Mouse (Mus musculus) forebrain, embryonic 13.5 days (tissue): ENCODE results near the gene Spcs2. TPM values are rescaled to one million over a fixed set of nuclear protein-coding genes. Genes with fewer than 3 reads are reported as not detected.
"Not testable (repeated sequence)": the region's sequence is repeated elsewhere in the genome, so short reads cannot be mapped to it uniquely, and the experiment has no call there.

ENCODE experiments used
- ATAC-seq: fragments of 200-750 bp; cut with Nextera tagmentation; 2 replicates; pipeline ENCODE4 v1.8.0; 2017
- H3K27ac ChIP-seq: fragments of 300-500 bp; sonication (generic); 2 replicates; pipeline ENCODE4 v1.5.1; 2015; ENCODE audit warnings: inconsistent platforms, mild to moderate bottlenecking, moderate library complexity
- H3K27me3 ChIP-seq: fragments of 300-500 bp; sonication (generic); 2 replicates; pipeline ENCODE4 v1.6.1; 2015; ENCODE audit warnings: mild to moderate bottlenecking, inconsistent platforms
- H3K36me3 ChIP-seq: fragments of 300-500 bp; sonication (generic); 2 replicates; pipeline ENCODE4 v1.6.1; 2015; ENCODE audit warnings: mild to moderate bottlenecking, inconsistent platforms; ENCODE audit not compliant: poor library complexity, severe bottlenecking
- H3K4me1 ChIP-seq: fragments of 300-500 bp; sonication (generic); 2 replicates; pipeline ENCODE4 v1.6.1; 2015; ENCODE audit warnings: inconsistent platforms
- H3K4me2 ChIP-seq: fragments of 300-500 bp; sonication (generic); 2 replicates; pipeline ENCODE4 v1.6.1; 2015; ENCODE audit warnings: inconsistent platforms, mild to moderate bottlenecking, moderate library complexity
- H3K4me3 ChIP-seq: fragments of 300-500 bp; sonication (generic); 2 replicates; pipeline ENCODE4 v1.5.1; 2015; ENCODE audit warnings: mild to moderate bottlenecking, inconsistent platforms
- H3K9ac ChIP-seq: fragments of 300-500 bp; sonication (generic); 2 replicates; pipeline ENCODE4 v1.6.1; 2015; ENCODE audit warnings: mild to moderate bottlenecking, inconsistent platforms
- H3K9me3 ChIP-seq: fragments of 300-500 bp; sonication (generic); replicated peaks from 2 replicates; pipeline ENCODE4 v1.6.1; 2016; ENCODE audit warnings: inconsistent platforms
- WGBS: fragments of 180-500 bp; shearing (Covaris S2); methylation state at CpG from one replicate; pipeline ENCODE4 v1.1.7; 2015; 5-methylcytosine and 5-hydroxymethylcytosine counted together
- polyA plus RNA-seq: library from polyadenylated mRNA; unstranded; fragments of >200 nt; fragmentation: Nextera tagmentation; extraction: Ambion mirVana; gene quantifications from 2 replicates; pipeline ENCODE4 v1.2.1, GENCODE M21; 2015

The Spcs2 gene
- polyA plus RNA-seq, 1 experiment from 2014 or later, result 336 TPM

DNA sequence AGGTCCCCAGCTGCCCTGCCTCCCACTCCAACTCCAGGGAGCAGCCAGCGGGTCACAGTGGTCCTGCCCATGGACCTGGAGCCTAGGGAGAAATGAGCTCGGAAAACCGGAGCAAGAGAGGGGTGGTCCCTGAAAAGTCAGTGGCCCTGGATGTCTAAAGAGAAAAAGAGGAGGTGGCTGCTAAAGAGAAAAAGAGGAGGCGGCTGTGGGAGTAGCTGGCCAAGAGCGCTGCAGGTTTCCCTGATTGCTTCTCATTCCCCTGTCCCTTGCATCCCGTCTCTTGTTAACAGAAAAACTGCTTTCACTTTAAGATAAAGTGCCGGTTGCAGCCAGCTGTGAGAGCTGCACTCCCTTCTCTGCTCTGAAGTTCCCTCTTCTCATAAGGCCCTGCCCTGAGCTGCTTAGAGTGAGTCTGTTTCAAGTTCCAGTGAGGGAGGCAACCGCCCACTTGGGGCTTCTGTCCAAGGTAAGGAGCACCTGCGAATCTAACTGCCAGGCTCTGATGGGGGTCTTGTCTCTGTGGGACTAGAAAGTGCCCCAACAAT is 45.0 kb downstream of the Spcs2 start:
- H3K27ac ChIP-seq, H3K4me3 ChIP-seq, H3K4me1 ChIP-seq, H3K36me3 ChIP-seq, H3K4me2 ChIP-seq, ATAC-seq, H3K9me3 ChIP-seq, H3K9ac ChIP-seq, H3K27me3 ChIP-seq: not testable (repeated sequence)
- 18% methylated on average over 9 of the region's 9 CpGs for WGBS

DNA sequence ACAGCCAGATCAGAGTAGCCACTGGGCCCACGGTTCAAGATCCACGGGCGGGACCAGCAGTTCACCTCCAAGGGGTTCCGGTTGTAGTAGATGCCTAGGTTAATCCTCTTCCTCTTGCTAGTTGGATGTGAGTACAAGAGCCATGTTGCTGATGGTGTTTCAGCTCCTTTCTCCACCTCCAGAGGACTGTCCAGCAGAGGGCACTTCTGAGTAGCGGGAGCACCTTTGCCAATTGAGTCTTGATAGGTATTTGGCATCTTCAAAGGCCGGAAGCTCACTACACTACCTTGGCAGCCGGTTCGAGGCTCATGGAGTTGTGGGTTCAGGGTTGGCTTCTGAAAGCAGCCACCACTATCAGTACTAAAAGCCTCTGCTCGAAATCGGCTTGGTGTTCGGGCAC is 49.9 kb downstream of the Spcs2 start:
- Histone ChIP-seq H3K9ac (no peak overlapping the region), H3K9me3 (no peaks in the 10 kb centered on the region), H3K27me3 (no peaks in the 10 kb centered on the region), H3K4me2 (no peak overlapping the region), H3K4me1 (no peaks in the 10 kb centered on the region), H3K27ac (no peak overlapping the region), H3K36me3 (no peaks in the 10 kb centered on the region), H3K4me3 (no peak overlapping the region)
- 88% methylated on average over 11 of the region's 11 CpGs for WGBS
- ATAC-seq, result no peak

DNA sequence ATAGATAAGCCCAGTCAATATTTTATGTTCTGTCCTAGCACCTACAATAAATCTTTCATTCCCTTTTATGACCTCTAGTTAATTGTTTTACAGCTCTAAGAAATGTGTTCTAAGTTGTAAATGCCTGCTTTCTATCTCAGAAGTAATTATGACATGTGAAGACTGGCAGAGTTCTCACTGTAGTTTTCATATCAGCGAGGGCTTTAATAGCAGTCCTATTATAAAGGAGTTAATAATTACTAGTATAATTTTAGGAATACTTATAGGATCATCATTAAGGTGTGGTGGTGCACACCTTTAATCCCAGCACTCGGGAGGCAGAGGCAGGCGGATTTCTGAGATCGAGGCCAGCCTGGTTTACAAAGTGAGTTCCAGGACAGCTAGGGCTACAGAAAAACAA is 51.6 kb downstream of the Spcs2 start:
- no peak overlapping the region for H3K4me2 ChIP-seq
- no peak for ATAC-seq
- H3K27ac ChIP-seq, result no peak overlapping the region
- no peaks in the 10 kb centered on the region for H3K9me3 ChIP-seq
- WGBS, result 93% methylated on average over 4 of the region's 4 CpGs
- no peaks in the 10 kb centered on the region for H3K36me3 ChIP-seq
- no peak overlapping the region for H3K9ac ChIP-seq
- H3K4me3 ChIP-seq, result no peak overlapping the region
- H3K4me1 ChIP-seq, result no peaks in the 10 kb centered on the region
- no peaks in the 10 kb centered on the region for H3K27me3 ChIP-seq

DNA sequence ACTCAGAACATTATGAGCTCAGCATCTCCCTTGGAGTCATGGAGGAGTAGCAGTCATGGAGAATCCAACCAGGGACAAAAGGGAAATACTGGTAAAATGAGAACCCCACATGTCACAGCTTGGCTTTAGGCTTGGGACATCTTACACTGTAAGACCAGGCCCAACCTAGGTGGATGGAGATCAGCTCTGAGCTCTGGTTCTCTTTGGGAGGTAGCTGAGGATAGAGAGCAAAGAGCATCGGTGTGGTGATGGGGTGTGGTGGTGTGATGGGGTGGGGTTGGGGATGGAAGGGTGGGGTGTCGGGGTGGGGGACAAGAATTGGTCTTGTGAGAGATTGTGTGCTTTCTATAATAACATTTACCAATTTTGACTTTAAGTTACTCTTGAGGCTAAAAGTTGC is 52.4 kb downstream of the Spcs2 start:
- no peak overlapping the region for H3K27ac ChIP-seq
- no peaks in the 10 kb centered on the region for H3K4me1 ChIP-seq
- no peaks in the 10 kb centered on the region for H3K27me3 ChIP-seq
- no peak overlapping the region for H3K4me2 ChIP-seq
- 92% methylated on average over 2 of the region's 2 CpGs for WGBS
- H3K4me3 ChIP-seq, result no peak overlapping the region
- no peaks in the 10 kb centered on the region for H3K9me3 ChIP-seq
- no peak overlapping the region for H3K9ac ChIP-seq
- no peaks in the 10 kb centered on the region for H3K36me3 ChIP-seq
- ATAC-seq, result no peak

DNA sequence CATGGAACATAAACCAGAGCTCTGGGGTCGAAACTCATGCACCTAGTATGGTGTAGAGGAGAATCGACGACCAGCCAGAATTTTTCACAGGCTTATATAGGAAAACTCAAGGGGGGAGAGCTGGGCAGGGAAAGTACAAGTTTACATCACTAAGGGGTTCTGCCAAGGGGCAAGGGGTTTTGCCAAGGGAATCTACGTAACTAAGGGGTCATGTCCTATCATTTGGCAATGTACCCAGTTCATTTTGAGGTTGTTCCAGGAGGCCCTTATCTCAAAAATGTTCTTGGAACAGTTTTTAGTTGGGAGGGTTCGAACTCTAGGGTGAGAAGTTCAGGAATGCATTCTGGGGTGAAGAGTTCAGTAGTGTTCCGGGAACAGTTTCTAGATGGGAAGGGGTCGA is 56.2 kb downstream of the Spcs2 start:
- ATAC-seq, H3K36me3 ChIP-seq, H3K4me3 ChIP-seq, H3K9ac ChIP-seq, H3K4me2 ChIP-seq, H3K27ac ChIP-seq, H3K27me3 ChIP-seq, H3K4me1 ChIP-seq, H3K9me3 ChIP-seq: not testable (repeated sequence)
- 85% methylated on average over 7 of the region's 7 CpGs for WGBS

DNA sequence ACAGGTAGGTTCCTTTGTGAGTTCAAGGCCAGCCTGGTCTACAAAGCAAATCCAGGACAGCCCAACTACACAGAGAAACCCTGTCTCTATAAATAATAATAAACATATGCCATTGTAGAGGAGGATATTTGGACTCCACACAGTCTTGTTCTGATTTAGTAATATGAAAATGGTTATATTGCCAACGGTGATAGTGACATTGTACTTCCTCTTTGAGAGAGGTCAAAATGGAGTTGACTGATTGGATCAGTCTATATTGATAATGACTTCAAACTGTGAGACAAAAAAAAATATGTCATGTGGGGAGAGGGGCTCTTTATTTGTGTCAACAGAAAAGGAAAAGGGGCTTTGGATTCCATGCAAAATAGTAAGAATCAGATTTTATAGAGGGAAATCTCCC is 57.9 kb downstream of the Spcs2 start:
- Histone ChIP-seq H3K9me3 (no peaks in the 10 kb centered on the region), H3K4me2 (no peak overlapping the region), H3K27me3 (no peaks in the 10 kb centered on the region), H3K36me3 (no peaks in the 10 kb centered on the region), H3K9ac (no peak overlapping the region), H3K4me3 (no peak overlapping the region), H3K27ac (no peak overlapping the region), H3K4me1 (no peaks in the 10 kb centered on the region)
- no peak for ATAC-seq
- WGBS, result 98% methylated on average over 1 of the region's 1 CpGs

DNA sequence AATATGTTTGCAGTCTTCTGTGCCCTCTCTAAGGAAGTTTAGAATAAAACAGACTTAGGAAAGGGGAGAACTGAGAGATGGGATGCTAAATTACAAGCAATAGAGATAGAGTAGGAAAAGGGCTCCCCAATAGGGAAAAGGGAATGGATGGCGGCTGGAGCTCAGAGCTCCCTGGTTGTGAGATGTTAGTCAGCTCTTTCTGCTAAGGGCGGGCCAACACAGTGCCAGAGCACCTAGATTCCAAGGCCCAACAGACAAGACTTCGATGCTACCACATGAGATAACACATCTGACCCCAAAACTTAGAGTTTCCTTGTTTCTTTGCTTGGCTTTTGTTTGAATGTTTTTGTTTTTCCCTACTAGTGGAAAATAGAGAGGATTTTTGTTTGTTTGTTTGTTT is 59.2 kb downstream of the Spcs2 start:
- not testable (repeated sequence) for H3K9ac ChIP-seq, H3K27ac ChIP-seq, H3K4me1 ChIP-seq, H3K9me3 ChIP-seq, ATAC-seq, H3K36me3 ChIP-seq, H3K4me3 ChIP-seq, H3K27me3 ChIP-seq, H3K4me2 ChIP-seq
- 86% methylated on average over 3 of the region's 3 CpGs for WGBS

DNA sequence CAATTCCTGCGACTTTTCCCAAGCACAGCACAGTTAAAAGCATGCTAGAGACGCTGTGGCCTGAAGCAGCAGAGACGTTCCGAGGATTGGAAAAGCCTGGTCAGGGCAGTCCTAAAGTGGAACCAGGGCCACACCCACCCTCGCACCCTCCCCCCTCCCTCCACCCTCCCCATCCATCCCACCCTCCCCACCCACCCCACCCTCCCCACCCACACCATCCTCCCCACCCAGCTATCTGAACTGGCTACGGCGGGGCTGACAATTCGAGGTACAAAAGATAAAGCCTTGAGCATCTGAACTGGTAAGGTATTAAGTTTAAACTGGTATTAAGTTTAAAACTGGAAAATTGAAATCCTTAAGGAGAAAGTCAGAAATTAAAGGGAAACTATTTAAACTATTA is 59.7 kb downstream of the Spcs2 start:
- Histone ChIP-seq H3K27ac (no peak overlapping the region), H3K36me3 (no peaks in the 10 kb centered on the region), H3K4me2 (no peak overlapping the region), H3K4me3 (no peak overlapping the region), H3K4me1 (no peaks in the 10 kb centered on the region), H3K9me3 (no peaks in the 10 kb centered on the region), H3K27me3 (no peaks in the 10 kb centered on the region), H3K9ac (no peak overlapping the region)
- 71% methylated on average over 8 of the region's 8 CpGs for WGBS
- no peak for ATAC-seq

DNA sequence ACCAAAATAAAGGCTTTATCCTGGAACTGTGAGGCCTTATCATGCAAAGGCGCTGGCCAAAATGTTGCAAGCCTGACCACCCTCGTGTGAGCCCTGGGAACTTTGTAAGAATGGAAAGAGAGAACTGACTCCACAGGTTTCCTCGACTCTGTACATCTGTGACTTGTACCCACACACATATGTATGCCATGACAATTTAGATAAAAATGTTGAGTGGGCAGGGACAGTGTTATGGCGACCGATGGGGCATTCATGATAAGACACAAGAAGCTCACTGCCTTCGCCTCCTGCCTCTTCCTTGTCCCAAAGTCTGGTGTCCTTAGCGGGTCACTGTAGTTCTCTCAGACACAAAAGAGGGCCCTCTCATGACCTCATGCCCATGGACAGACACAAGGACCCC is 64.1 kb downstream of the Spcs2 start:
- no peak overlapping the region for H3K27ac ChIP-seq
- H3K36me3 ChIP-seq, result no peaks in the 10 kb centered on the region
- peaks cover 17% of the 10 kb centered on the region for H3K4me1 ChIP-seq
- WGBS, result 80% methylated on average over 7 of the region's 7 CpGs
- no peaks in the 10 kb centered on the region for H3K9me3 ChIP-seq
- H3K27me3 ChIP-seq, result peaks cover 11% of the 10 kb centered on the region
- H3K4me2 ChIP-seq, result no peak overlapping the region
- no peak overlapping the region for H3K4me3 ChIP-seq
- no peak overlapping the region for H3K9ac ChIP-seq
- no peak for ATAC-seq

DNA sequence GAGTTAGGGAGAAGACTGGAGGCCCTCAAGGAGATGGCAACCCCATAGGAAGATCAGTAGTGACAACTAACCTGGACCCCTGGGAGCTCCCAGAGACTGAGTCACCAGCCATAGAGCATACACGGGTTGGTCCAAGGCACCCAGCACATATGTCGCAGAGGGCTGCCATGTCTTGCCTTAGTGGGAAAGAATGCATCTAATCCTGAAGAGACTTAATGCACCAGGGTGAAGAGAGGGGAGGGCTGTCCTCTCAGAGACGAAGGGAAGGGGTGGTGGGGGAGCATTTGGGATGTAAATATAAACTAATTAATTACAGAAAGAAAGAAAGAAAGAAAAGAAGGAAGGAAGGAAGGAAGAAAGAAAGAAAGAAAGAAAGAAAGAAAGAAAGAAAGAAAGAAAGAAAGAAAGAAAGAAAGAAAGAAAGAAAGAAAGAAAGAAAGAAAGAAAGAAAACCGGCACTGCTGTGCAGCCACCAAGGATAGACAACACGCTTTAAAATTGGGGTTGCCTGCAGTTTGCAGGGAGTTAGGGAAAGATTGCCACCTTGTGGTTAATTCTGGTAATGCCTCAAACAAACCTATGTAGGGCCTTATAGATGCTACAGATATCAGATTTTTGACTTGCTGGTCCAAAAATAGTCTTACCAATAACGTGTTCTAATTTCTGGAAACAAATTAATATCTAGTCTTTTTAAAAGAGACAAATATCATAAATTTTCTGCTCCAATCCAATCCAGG is 65.2 kb downstream of the Spcs2 start:
- no peak overlapping the region for H3K27ac ChIP-seq
- no peak overlapping the region for H3K9ac ChIP-seq
- peaks cover 17% of the 10 kb centered on the region for H3K4me1 ChIP-seq
- H3K4me2 ChIP-seq, result no peak overlapping the region
- WGBS, result 37% methylated on average over 6 of the region's 6 CpGs
- H3K36me3 ChIP-seq, result no peaks in the 10 kb centered on the region
- H3K9me3 ChIP-seq, result no peaks in the 10 kb centered on the region
- peaks cover 11% of the 10 kb centered on the region for H3K27me3 ChIP-seq
- ATAC-seq, result peak; percentile 74; the same call in 1 of the 2 replicates
- H3K4me3 ChIP-seq, result no peak overlapping the region

DNA sequence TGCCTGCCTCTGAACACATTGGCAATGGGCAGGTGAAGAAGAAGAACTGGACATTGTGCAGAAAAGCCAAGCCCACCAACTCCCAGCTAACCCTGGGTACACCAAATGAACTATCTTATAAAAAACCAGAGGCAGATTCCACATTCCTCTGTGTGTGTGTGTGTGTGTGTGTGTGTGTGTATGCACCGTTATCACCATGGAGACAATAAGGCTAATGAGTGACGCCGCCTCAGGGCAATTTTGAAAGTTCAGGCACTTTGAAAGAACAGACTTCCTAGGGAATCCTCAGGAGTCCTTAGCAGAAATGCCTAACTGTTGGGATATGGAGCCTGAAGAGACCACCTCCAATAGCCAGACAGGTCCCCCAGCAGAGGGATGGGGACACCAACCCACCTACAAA is 66.0 kb downstream of the Spcs2 start:
- ATAC-seq, result no peak
- Histone ChIP-seq H3K27me3 (peaks cover 11% of the 10 kb centered on the region), H3K36me3 (no peaks in the 10 kb centered on the region), H3K9ac (no peak overlapping the region), H3K9me3 (no peaks in the 10 kb centered on the region), H3K27ac (no peak overlapping the region), H3K4me1 (peaks cover 17% of the 10 kb centered on the region), H3K4me2 (no peak overlapping the region), H3K4me3 (no peak overlapping the region)
- WGBS, result 64% methylated on average over 3 of the region's 3 CpGs

DNA sequence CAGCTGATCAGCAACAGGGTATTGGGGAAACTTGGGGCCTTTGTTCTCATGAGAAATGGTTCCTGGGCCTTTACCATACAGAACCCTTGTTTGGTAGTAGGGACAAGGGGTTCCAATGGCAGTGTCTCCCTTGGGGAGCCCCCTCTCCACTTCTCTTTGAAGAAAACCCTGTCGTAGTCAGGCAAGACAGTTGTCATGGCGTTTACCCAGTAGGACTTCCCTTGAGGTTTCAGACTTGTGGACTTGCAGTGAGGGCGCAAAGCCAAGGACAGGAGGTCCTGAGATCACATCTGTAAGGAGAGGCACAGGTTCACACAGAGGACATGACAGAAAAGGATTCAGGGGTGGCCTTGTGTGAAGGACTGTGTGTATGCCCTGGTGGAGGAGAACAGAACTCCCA is 66.8 kb downstream of the Spcs2 start:
- H3K9ac ChIP-seq, result no peak overlapping the region
- H3K9me3 ChIP-seq, result no peaks in the 10 kb centered on the region
- peaks cover 17% of the 10 kb centered on the region for H3K4me1 ChIP-seq
- no peak overlapping the region for H3K4me2 ChIP-seq
- no peaks in the 10 kb centered on the region for H3K36me3 ChIP-seq
- no peak overlapping the region for H3K27ac ChIP-seq
- H3K4me3 ChIP-seq, result no peak overlapping the region
- ATAC-seq, result no peak
- 73% methylated on average over 3 of the region's 3 CpGs for WGBS
- peaks cover 11% of the 10 kb centered on the region for H3K27me3 ChIP-seq
